Mouse (Mus musculus) gastrocnemius, postnatal 10 days (tissue): ENCODE results near the gene Tspan13. TPM values are rescaled to one million over a fixed set of nuclear protein-coding genes. Genes with fewer than 3 reads are reported as not detected.

Source experiments
- DNase-seq: peaks from one replicate; pipeline ENCODE4 v3.0.0; 2021; ENCODE audit warnings: mixed read lengths
- total RNA-seq, 2 experiments: library from RNA; stranded (reverse); gene quantifications; 2 replicates each; pipeline ENCODE4 v1.2.3; 2021

Gene Tspan13
- total RNA-seq, 2 experiments from 2014 or later: 50.8 to 59.4 TPM

GRCm38 (mm10) chr12:35975898-35976297 is 66.4 kb downstream of the Tspan13 start:
- DNase-seq: no peak

GRCm38 (mm10) chr12:35966768-35967141 is 75.5 kb downstream of the Tspan13 start:
- no peak for DNase-seq

- no peak for DNase-seq
Observed at GRCm38 (mm10) chr12:35966098-35966767, 76.1 kb downstream of the Tspan13 start.

Other genes with a start within 250 kb of the Tspan13 start
- not detected for gene Agr3, start 116.9 kb downstream of the Tspan13 start, total RNA-seq
- gene Agr2, start 49.6 kb downstream of the Tspan13 start, total RNA-seq: not detected
- gene Ankmy2, start 114.6 kb upstream of the Tspan13 start, total RNA-seq: 10 to 100 TPM; 13.0 to 16.5 TPM
- 100 to 1,000 TPM; 149 to 155 TPM for gene Bzw2, start 115.6 kb upstream of the Tspan13 start, total RNA-seq
- gene Lrrc72, start 210.9 kb upstream of the Tspan13 start, total RNA-seq: not detected